Mouse (Mus musculus) cerebellum, adult 2 months (tissue): ENCODE measurements around the gene P3h3. TPM values are rescaled to one million over a fixed set of nuclear protein-coding genes. Genes with fewer than 3 reads are reported as not detected.
A peak's percentile ranks its signal among the peaks of the same experiment; 100 is the strongest.
"Not testable (repeated sequence)": the region's sequence is repeated elsewhere in the genome, so short reads cannot be mapped to it uniquely, and the experiment has no call there.

Source experiments
- DNase-seq, 2 experiments: peaks; one replicate each; pipeline ENCODE4 v3.0.0; 2021
- H3K27ac ChIP-seq: fragments of 200-500 bp; 2 replicates; pipeline ENCODE4 v1.5.1; 2012; ENCODE audit warnings: low read length, control low read depth, inconsistent platforms; ENCODE audit not compliant: insufficient read depth
- H3K27me3 ChIP-seq: fragments of 200-500 bp; 2 replicates; pipeline ENCODE4 v1.6.1; 2012; ENCODE audit warnings: inconsistent platforms, mild to moderate bottlenecking, low read length, moderate library complexity; ENCODE audit not compliant: control insufficient read depth, insufficient read depth
- H3K4me1 ChIP-seq: fragments of 200-500 bp; 2 replicates; pipeline ENCODE4 v1.6.1; 2011; ENCODE audit warnings: low read length; ENCODE audit not compliant: control insufficient read depth, insufficient read depth
- H3K4me3 ChIP-seq: fragments of 200-500 bp; replicated peaks from 2 replicates; pipeline ENCODE3; 2011; ENCODE audit warnings: mild to moderate bottlenecking, low read depth, low read length, control low read depth; ENCODE audit not compliant: insufficient read depth
- CTCF ChIP-seq: fragments of 200-500 bp; IDR thresholded peaks from 2 replicates; pipeline ENCODE4 v1.5.1; 2011; ENCODE audit warnings: low read depth, mild to moderate bottlenecking, control low read depth, low read length, moderate library complexity, borderline replicate concordance; ENCODE audit not compliant: insufficient read depth
- POLR2A ChIP-seq: fragments of 200-500 bp; IDR thresholded peaks from 2 replicates; pipeline ENCODE4 v1.6.1; 2011; ENCODE audit warnings: low read length, control low read depth, borderline replicate concordance; ENCODE audit not compliant: insufficient read depth
- WGBS: fragments of 180-500 bp; shearing (Covaris S2); methylation state at CpG from one replicate; pipeline ENCODE4 v1.1.7; 2018; 5-methylcytosine and 5-hydroxymethylcytosine counted together
- polyA plus RNA-seq: library from polyadenylated mRNA; depleted of rRNA; stranded (reverse); fragments of >200 nt; gene quantifications from 2 replicates; pipeline ENCODE4 v1.2.3, GENCODE M21; 2012

P3h3 gene
- polyA plus RNA-seq, 1 experiment = 106 TPM

- 22% methylated on average over 8 of the region's 8 CpGs for WGBS
- Histone ChIP-seq H3K27ac (peak overlapping the region; percentile 15; the same call in 1 of the 2 replicates), H3K4me1 (peaks cover 9% of the 10 kb centered on the region; the same call in 1 of the 2 replicates), H3K27me3 (no peaks in the 10 kb centered on the region), H3K4me3 (no peak overlapping the region)
- peak; percentile 52 to 55 for DNase-seq
- TF ChIP-seq POLR2A = no peak
- TF ChIP-seq CTCF = no peak
Measured at GRCm38 (mm10) chr6:124900056-124900800, 42.7 kb upstream of the P3h3 start.

GRCm38 (mm10) chr6:124898359-124898758 is 40.8 kb upstream of the P3h3 start:
- no peak overlapping the region for H3K4me3 ChIP-seq
- WGBS = 49% methylated on average over 3 of the region's 3 CpGs
- no peak overlapping the region for H3K27ac ChIP-seq
- no peak for TF ChIP-seq CTCF
- no peak for TF ChIP-seq POLR2A
- 0 out of 2 replicates have a peak, but pooled peaks cover 3% of the 10 kb centered on the region for H3K4me1 ChIP-seq
- H3K27me3 ChIP-seq = no peaks in the 10 kb centered on the region
- DNase-seq = no peak

- not testable (repeated sequence) for H3K4me3 ChIP-seq, H3K4me1 ChIP-seq, H3K27ac ChIP-seq, H3K27me3 ChIP-seq, DNase-seq
- WGBS = 97% methylated on average over 2 of the region's 2 CpGs
Measured at GRCm38 (mm10) chr6:124894113-124894512, 36.6 kb upstream of the P3h3 start.

- Histone ChIP-seq H3K4me1 (no peaks in the 10 kb centered on the region), H3K4me3 (no peak overlapping the region), H3K27ac (no peak overlapping the region), H3K27me3 (no peaks in the 10 kb centered on the region)
- WGBS = 55% methylated on average over 6 of the region's 6 CpGs
- TF ChIP-seq POLR2A (no peak), CTCF (no peak)
- no peak for DNase-seq
Measured at GRCm38 (mm10) chr6:124890997-124891396, 33.4 kb upstream of the P3h3 start.

DNA sequence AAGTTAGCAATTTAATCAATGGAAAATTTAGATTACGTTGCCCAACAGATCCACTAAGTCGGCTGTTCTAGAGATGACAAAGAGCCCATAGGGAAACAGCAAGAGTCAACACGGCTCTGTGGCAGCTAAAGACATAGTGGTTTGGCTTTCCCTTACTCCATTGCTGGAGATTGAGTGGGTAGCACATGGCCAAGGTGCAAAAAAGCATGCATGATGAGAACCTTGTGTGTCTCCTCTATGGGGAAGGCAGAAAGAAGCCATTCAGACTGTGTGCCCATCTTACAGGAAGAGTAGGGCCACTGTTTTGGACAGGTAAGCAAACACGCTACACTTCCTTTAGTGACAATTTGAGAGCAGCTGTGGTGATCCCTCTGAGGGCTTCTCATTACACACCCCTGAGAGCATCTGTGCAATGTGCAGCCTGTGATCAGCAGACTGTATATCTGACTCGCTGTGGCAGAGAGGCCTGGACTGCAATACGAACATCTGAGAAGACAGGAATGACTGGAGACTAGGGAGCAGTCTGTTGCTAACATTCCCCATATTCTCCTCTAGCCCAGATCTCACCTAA is 31.1 kb upstream of the P3h3 start:
- Histone ChIP-seq H3K4me1 (peaks cover 9% of the 10 kb centered on the region), H3K27ac (no peak overlapping the region), H3K4me3 (no peak overlapping the region), H3K27me3 (no peaks in the 10 kb centered on the region)
- no peak for DNase-seq
- TF ChIP-seq POLR2A (no peak), CTCF (no peak)
- 88% methylated on average over 6 of the region's 6 CpGs for WGBS

GRCm38 (mm10) chr6:124887986-124888385 is 30.4 kb upstream of the P3h3 start, which contains the start of gene Cd4:
Cd4 (minus strand) TSS chr6:124888221.
- no peak for DNase-seq
- Histone ChIP-seq H3K4me3 (no peak within 1 kb of the TSS), H3K27me3 (no peaks in the 10 kb centered on the region), H3K27ac (no peak within 1 kb of the TSS), H3K4me1 (peaks cover 9% of the 10 kb centered on the region)
- WGBS = 93% methylated on average over 9 of the region's 9 CpGs
- no peak for TF ChIP-seq CTCF
- no peak for TF ChIP-seq POLR2A

GRCm38 (mm10) chr6:124885956-124886381 is 28.4 kb upstream of the P3h3 start:
- no peaks in the 10 kb centered on the region for H3K27me3 ChIP-seq
- 98% methylated on average over 8 of the region's 8 CpGs for WGBS
- TF ChIP-seq CTCF = no peak
- TF ChIP-seq POLR2A = no peak

DNA sequence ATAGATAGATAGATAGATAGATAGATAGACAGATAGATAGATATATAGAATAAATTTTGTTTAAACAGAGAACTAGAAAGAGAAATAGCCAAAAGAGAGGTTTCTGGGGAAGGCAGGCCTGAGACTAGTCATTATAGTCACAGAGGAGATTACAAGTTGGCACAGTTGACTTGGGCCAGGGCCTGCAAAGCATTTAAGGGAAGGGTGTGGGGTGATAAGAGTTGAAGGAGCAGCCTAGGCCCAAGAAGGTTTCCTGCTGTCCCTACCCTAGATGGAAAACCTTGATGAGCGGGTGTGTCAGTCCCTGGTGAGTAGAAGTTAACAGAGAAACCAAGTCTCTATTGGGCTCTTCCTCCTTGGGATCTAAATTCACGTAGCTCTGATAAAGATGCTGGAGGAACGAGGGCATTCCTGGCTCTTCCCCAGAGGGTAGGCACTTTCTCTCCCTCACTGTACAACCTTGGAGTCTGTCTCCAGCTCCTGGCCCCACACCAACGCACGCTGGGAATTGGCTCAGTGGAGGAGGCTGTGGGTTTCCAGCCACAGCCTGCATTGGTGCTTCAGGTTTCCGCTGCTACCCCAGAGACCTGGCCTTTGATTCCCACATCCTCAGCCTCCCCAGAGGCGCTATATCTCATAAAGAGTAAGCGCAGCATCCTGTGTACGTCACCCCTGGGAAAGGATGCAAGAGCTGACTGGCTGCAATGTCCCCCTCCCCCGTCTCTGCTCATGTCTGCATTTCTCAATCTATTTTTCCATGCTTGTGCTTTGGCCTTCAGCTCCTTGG is 27.4 kb upstream of the P3h3 start:
- Histone ChIP-seq H3K27ac (no peak overlapping the region; the same call in 1 of the 2 replicates), H3K27me3 (no peaks in the 10 kb centered on the region), H3K4me1 (peaks cover 9% of the 10 kb centered on the region), H3K4me3 (no peak overlapping the region)
- TF ChIP-seq CTCF (no peak), POLR2A (no peak)
- WGBS = 15% methylated on average over 10 of the region's 10 CpGs
- peak; percentile 88 for DNase-seq

More at GRCm38 (mm10) chr6:124885956-124886381, 28.4 kb upstream of the P3h3 start:
- Histone ChIP-seq H3K27ac (no peak overlapping the region), H3K4me3 (no peak overlapping the region), H3K4me1 (peaks cover 9% of the 10 kb centered on the region)
- DNase-seq = no peak
